Mouse (Mus musculus) T-helper 1 cell (primary cell): ENCODE data around the gene Ttpal.

ENCODE experiments used
- in situ Hi-C: fragments of 300-600 bp; cut with MboI, MseI; formaldehyde crosslinking; loops from one replicate; pipeline ENCODE4 v1.15.1; 2025; ENCODE audit warnings: high pct_unique_total_duplicates

Gene Ttpal

GRCm38 (mm10) chr2:163659431-163659830 is 57.3 kb downstream of the Ttpal start:
- in situ Hi-C loops, result no loop called here

- in situ Hi-C loops, result no loop called here
Observed at GRCm38 (mm10) chr2:163660103-163660701, 58.1 kb downstream of the Ttpal start.

- in situ Hi-C loops, result no loop called here
Observed at GRCm38 (mm10) chr2:163661371-163661850, 59.3 kb downstream of the Ttpal start.

- in situ Hi-C loops, result no loop called here
Observed at GRCm38 (mm10) chr2:163662076-163662475, 60.0 kb downstream of the Ttpal start.

- in situ Hi-C loops, result no loop called here
Observed at GRCm38 (mm10) chr2:163662698-163663221, 60.6 kb downstream of the Ttpal start.

GRCm38 (mm10) chr2:163663930-163664329 is 61.8 kb downstream of the Ttpal start:
- in situ Hi-C loops, result no loop called here

- in situ Hi-C loops, result no loop called here
Observed at GRCm38 (mm10) chr2:163667045-163667444, 64.9 kb downstream of the Ttpal start.
